Mouse (Mus musculus) liver, embryonic 14.5 days (tissue): ENCODE measurements around the gene Nhlh2. TPM values are rescaled to one million over a fixed set of nuclear protein-coding genes. Genes with fewer than 3 reads are reported as not detected.
A peak's percentile ranks its signal among the peaks of the same experiment; 100 is the strongest.

ENCODE experiments used
- ATAC-seq: fragments of 200-750 bp; cut with Nextera tagmentation; 2 replicates; pipeline ENCODE4 v1.8.0; 2017; ENCODE audit warnings: moderate number of reproducible peaks, mild to moderate bottlenecking, moderate library complexity; ENCODE audit not compliant: insufficient read depth
- DNase-seq, 3 experiments: peaks; one replicate each; pipeline ENCODE4 v3.0.0-alpha.2; 2012 to 2013; ENCODE audit warnings: low read depth in 3 of 3, low spot score in 3 of 3
- H3K27ac ChIP-seq: fragments of 300-500 bp; sonication (generic); 2 replicates; pipeline ENCODE4 v1.5.1; 2014; ENCODE audit warnings: moderate library complexity, mild to moderate bottlenecking, control low read depth, inconsistent platforms
- H3K27me3 ChIP-seq: fragments of 300-500 bp; sonication (generic); 2 replicates; pipeline ENCODE4 v1.6.1; 2014; ENCODE audit warnings: mild to moderate bottlenecking, low read length, moderate library complexity; ENCODE audit not compliant: control insufficient read depth, insufficient read depth
- H3K36me3 ChIP-seq: fragments of 300-500 bp; sonication (generic); replicated peaks from 2 replicates; pipeline ENCODE4 v1.6.1; 2014; ENCODE audit warnings: low read depth; ENCODE audit not compliant: control insufficient read depth, insufficient read depth
- H3K4me1 ChIP-seq, 2 experiments: fragments of 200-500 bp in 1 of 2; fragments of 300-500 bp in 1 of 2; sonication (generic) in 1 of 2; replicated peaks; 2 replicates each; pipeline ENCODE4 v1.6.1; 2012 to 2014; ENCODE audit warnings: antibody characterized with exemption in 1 of 2, inconsistent platforms in 1 of 2, low read length in 1 of 2; ENCODE audit not compliant: control insufficient read depth in 2 of 2, insufficient read depth in 2 of 2
- H3K4me2 ChIP-seq: fragments of 300-500 bp; sonication (generic); 2 replicates; pipeline ENCODE4 v1.6.1; 2014; ENCODE audit warnings: low read depth, mild to moderate bottlenecking, control low read depth, moderate library complexity
- H3K4me3 ChIP-seq, 2 experiments: fragments of 200-500 bp in 1 of 2; fragments of 300-500 bp in 1 of 2; sonication (generic) in 1 of 2; 2 replicates each; pipeline ENCODE4 v1.5.1; 2012 to 2014; ENCODE audit warnings: low read depth in 2 of 2, low read length in 2 of 2, mild to moderate bottlenecking in 2 of 2, control low read depth in 1 of 2, inconsistent platforms in 1 of 2, moderate library complexity in 1 of 2; ENCODE audit not compliant: insufficient read depth in 1 of 2
- H3K9ac ChIP-seq: fragments of 300-500 bp; sonication (generic); replicated peaks from 2 replicates; pipeline ENCODE4 v1.6.1; 2014; ENCODE audit warnings: mild to moderate bottlenecking, control low read depth, moderate library complexity
- H3K9me3 ChIP-seq: fragments of 300-500 bp; sonication (generic); 2 replicates; pipeline ENCODE4 v1.6.1; 2016; ENCODE audit warnings: low read length, mixed read lengths; ENCODE audit not compliant: control insufficient read depth
- CTCF ChIP-seq: IDR thresholded peaks from 2 replicates; pipeline ENCODE4 v1.5.1; 2016; ENCODE audit warnings: antibody characterized with exemption, low read depth, control low read depth
- EP300 ChIP-seq: IDR thresholded peaks from 2 replicates; pipeline ENCODE4 v1.6.1; 2016; ENCODE audit warnings: antibody characterized with exemption, low read depth
- WGBS: fragments of 180-500 bp; shearing (Covaris S2); extraction: QIAGEN DNeasy Blood & Tissue Kit; methylation state at CpG from one replicate; pipeline ENCODE4 v1.1.7; 2014; ENCODE audit not compliant: insufficient replicate concordance; 5-methylcytosine and 5-hydroxymethylcytosine counted together
- polyA plus RNA-seq, 2 experiments: library from polyadenylated mRNA; depleted of rRNA in 1 of 2; stranded (reverse) in 1 of 2; unstranded in 1 of 2; fragments of >200 nt; fragmentation: Nextera tagmentation in 1 of 2; extraction: Ambion mirVana in 1 of 2; gene quantifications; 2 replicates each; pipeline versions ENCODE4 v1.2.1 to v1.2.3; 2012 to 2014

Gene Nhlh2
- polyA plus RNA-seq, 2 experiments: not detected

DNA sequence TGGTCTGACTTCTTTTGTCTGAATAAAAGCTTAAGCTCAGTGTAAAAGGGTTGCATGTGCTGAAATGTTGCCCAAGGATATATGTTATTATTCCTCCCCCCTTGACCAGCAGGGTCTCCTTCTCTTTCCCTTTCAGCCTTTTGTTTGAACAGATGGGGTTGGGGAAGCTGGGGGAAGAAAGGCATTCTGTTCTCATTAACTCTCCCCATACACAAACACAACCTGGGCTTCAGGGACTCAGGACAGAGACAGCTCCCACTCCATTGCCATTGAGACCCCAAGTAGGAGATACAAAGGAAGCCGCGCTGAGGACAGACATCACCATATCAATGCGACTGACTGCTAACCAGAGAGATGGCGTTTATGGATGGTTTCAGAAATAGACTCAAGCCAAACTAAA lies 46.0 kb downstream of the Nhlh2 start:
- Histone ChIP-seq H3K4me1 (no peaks in the 10 kb centered on the region), H3K27me3 (no peaks in the 10 kb centered on the region), H3K4me3 (no peak overlapping the region), H3K4me2 (no peak overlapping the region), H3K27ac (no peak overlapping the region), H3K9me3 (no peaks in the 10 kb centered on the region), H3K36me3 (no peaks in the 10 kb centered on the region), H3K9ac (no peak overlapping the region)
- TF ChIP-seq CTCF (no peak), EP300 (no peak)
- ATAC-seq (no peak), DNase-seq (no peak)
- 52% methylated on average over 4 of the region's 4 CpGs for WGBS

DNA sequence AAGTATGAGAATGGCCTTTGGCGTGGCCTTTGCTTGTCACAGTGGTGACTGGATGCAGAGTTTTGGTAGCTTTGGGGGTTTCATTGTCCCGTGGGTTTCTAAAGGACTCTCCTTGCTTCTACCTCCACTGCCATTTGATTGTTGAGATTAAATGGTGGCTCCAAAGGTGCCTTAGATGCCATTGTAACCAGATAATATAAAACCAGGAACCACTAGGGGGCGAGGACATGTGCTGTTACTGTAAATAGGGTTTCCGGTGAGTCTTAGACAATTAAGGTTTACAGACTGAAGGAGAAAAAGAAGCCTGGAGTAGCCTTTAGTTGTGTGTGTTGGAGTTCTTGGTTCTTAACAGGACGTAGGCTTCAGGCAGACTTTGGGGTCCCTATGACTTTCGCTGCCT lies 50.2 kb downstream of the Nhlh2 start:
- DNase-seq (no peak), ATAC-seq (no peak)
- H3K4me3 ChIP-seq: no peak overlapping the region
- H3K4me1 ChIP-seq: 0 out of 4 replicates have a peak, but pooled peaks cover 1 to 2% of the 10 kb centered on the region in 2 experiments
- no peaks in the 10 kb centered on the region for H3K36me3 ChIP-seq
- H3K9ac ChIP-seq: no peak overlapping the region
- no peak overlapping the region for H3K4me2 ChIP-seq
- H3K27me3 ChIP-seq: no peaks in the 10 kb centered on the region
- H3K9me3 ChIP-seq: no peaks in the 10 kb centered on the region
- no peak overlapping the region for H3K27ac ChIP-seq
- WGBS: 51% methylated on average over 6 of the region's 6 CpGs
- peak; percentile 24; the same call in 1 of the 2 replicates for TF ChIP-seq CTCF
- TF ChIP-seq EP300: no peak

DNA sequence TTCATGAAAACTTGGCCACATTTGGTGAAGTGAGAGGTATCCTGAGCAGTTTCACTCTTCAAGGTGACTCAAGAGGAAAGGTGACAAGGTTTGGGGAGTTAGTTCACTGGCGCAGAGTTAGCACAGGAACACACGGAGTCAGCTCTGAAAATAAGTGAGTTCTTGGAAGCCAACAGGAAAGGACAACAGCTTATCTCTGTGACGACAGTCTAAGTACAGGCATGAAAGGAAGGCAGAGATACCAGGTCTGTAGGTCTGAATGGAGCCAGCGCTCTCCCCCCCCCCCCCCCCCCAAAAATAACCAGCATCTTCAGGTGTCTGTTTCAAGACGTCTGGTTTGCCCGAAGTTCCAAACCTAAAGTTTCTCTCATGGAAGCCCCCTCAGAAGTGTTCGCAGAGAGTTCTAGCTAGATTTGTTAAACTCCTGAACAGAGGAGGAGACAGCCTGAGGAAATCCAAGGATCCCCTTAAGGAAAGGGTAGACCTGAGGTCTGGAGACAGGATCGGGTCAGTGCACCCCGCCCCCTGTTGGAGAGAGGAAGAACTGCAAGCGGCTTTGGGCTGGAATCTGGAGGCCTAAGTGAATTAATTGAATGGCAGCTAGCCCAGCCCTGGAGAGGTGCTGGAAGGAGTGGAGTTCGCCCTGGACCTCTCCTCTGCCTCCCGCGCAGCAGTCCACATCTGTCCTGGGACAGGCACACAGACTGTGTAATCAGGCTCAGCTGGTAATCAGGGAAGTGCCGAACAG lies 52.2 kb downstream of the Nhlh2 start:
- peak; percentile 87 for TF ChIP-seq CTCF
- TF ChIP-seq EP300: no peak
- Histone ChIP-seq H3K9ac (no peak overlapping the region), H3K36me3 (no peaks in the 10 kb centered on the region), H3K4me3 (no peak overlapping the region), H3K9me3 (no peaks in the 10 kb centered on the region), H3K27me3 (no peaks in the 10 kb centered on the region), H3K27ac (no peak overlapping the region), H3K4me2 (no peak overlapping the region), H3K4me1 (0 out of 4 replicates have a peak, but pooled peaks cover 1 to 2% of the 10 kb centered on the region in 2 experiments)
- WGBS: 12% methylated on average over 14 of the region's 14 CpGs
- ATAC-seq (peak; percentile 73; the same call in 1 of the 2 replicates), DNase-seq (peak in 1 of 3 experiments; percentile 23)

DNA sequence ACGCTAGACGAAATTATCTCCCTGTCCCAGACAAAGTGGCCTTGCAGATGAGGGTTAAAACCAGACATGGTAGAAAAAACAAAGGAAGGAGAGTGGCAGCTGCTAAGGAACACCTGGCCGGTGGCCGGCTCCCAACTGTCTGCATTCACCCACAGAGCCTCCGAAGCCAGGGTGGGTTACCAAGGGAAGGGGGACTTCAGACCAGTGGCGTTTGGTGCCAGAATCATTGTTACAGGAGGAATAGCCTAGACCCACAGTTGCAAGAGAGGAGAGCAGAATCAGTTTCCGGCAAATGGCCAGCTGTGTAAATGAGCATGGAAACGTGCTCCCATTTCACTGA lies 52.8 kb downstream of the Nhlh2 start:
- Histone ChIP-seq H3K9me3 (no peaks in the 10 kb centered on the region), H3K4me2 (no peak overlapping the region), H3K4me3 (no peak overlapping the region), H3K27ac (no peak overlapping the region), H3K36me3 (no peaks in the 10 kb centered on the region), H3K27me3 (no peaks in the 10 kb centered on the region), H3K9ac (no peak overlapping the region), H3K4me1 (0 out of 4 replicates have a peak, but pooled peaks cover 1 to 2% of the 10 kb centered on the region in 2 experiments)
- TF ChIP-seq CTCF (no peak), EP300 (0 out of 2 replicates have a peak, but pooled peaks have one; percentile 20)
- DNase-seq: peak in 1 of 3 experiments; percentile 22
- 24% methylated on average over 8 of the region's 8 CpGs for WGBS
- ATAC-seq: no peak

DNA sequence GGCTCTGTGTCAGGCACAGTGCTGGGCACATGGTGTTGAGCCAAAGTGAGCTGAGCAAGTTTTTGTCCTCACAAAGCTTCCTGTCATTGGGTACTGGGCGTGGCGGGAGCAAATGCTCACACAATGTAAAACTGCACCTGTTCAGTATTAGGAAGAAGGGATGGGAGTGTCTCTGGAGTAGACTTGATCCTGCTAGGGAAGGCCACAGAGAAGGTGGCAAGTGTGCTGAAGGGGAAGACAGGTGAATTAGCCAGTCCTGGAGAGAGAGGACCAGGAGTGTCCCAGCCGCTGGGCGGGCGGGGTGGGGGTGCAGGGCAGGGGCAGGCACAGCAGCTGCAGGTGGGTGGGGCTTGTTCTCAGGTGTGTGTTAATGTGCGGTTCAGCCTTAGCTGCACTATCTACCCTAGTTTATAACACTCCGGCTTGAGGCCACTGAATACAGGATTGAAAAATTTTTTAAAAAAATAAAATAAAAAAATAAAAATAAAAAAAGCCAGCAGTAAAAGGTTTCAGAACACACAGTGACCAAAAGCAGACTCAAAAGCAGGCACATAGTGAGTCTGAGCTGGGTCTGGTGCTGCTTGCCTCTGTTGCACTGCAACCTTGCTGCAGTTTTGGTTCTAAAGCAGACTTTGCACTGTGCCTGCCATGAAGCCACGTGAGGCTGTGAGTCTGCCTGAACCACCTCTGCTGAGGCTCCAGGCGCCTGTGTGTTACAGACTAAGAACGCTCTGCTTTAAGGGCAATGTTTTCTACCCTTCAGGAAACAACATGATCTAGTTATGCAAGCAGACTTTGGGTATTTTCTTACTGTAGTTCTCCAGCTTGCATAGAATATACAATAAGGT lies 53.6 kb downstream of the Nhlh2 start:
- H3K4me3 ChIP-seq: no peak overlapping the region
- no peaks in the 10 kb centered on the region for H3K36me3 ChIP-seq
- no peak for DNase-seq
- no peak overlapping the region for H3K27ac ChIP-seq
- 61% methylated on average over 10 of the region's 10 CpGs for WGBS
- ATAC-seq: no peak
- TF ChIP-seq EP300 (no peak), CTCF (no peak)
- 0 out of 4 replicates have a peak, but pooled peaks cover 1 to 2% of the 10 kb centered on the region in 2 experiments for H3K4me1 ChIP-seq
- H3K9ac ChIP-seq: no peak overlapping the region
- H3K9me3 ChIP-seq: no peaks in the 10 kb centered on the region
- H3K4me2 ChIP-seq: no peak overlapping the region
- no peaks in the 10 kb centered on the region for H3K27me3 ChIP-seq
